Mouse (Mus musculus) kidney, postnatal 0 days (tissue): Measurements from ENCODE around the gene Hpcal1. TPM values are rescaled to one million over a fixed set of nuclear protein-coding genes. Genes with fewer than 3 reads are reported as not detected.

Experiments
- ATAC-seq: fragments of 200-750 bp; cut with Nextera tagmentation; replicated peaks from 2 replicates; pipeline ENCODE4 v1.8.0; 2017; ENCODE audit warnings: low read depth, moderate number of reproducible peaks, moderate TSS enrichment, moderate library complexity; ENCODE audit not compliant: low FRiP score
- DNase-seq: peaks from one replicate; pipeline ENCODE4 v3.0.0-alpha.2; 2016; ENCODE audit warnings: low spot score
- H3K27ac ChIP-seq: fragments of 300-500 bp; sonication (generic); 2 replicates; pipeline ENCODE4 v1.5.1; 2014; ENCODE audit warnings: mild to moderate bottlenecking
- H3K27me3 ChIP-seq: fragments of 300-500 bp; sonication (generic); 2 replicates; pipeline ENCODE4 v1.6.1; 2014; ENCODE audit warnings: low read length, mixed read lengths; ENCODE audit not compliant: insufficient read depth
- H3K36me3 ChIP-seq: fragments of 300-500 bp; sonication (generic); 2 replicates; pipeline ENCODE4 v1.6.1; 2014; ENCODE audit warnings: low read length, mixed read lengths; ENCODE audit not compliant: insufficient read depth
- H3K4me1 ChIP-seq: fragments of 300-500 bp; sonication (generic); replicated peaks from 2 replicates; pipeline ENCODE4 v1.6.1; 2014; ENCODE audit warnings: antibody characterized with exemption, low read length, mixed read lengths; ENCODE audit not compliant: insufficient read depth
- H3K4me2 ChIP-seq: fragments of 300-500 bp; sonication (generic); 2 replicates; pipeline ENCODE4 v1.6.1; 2014; ENCODE audit warnings: mild to moderate bottlenecking, low read length, moderate library complexity, mixed read lengths
- H3K4me3 ChIP-seq: fragments of 300-500 bp; sonication (generic); replicated peaks from 2 replicates; pipeline ENCODE4 v1.5.1; 2014; ENCODE audit warnings: low read depth, low read length
- H3K9ac ChIP-seq: fragments of 300-500 bp; sonication (generic); 2 replicates; pipeline ENCODE4 v1.6.1; 2014; ENCODE audit warnings: low read depth, low read length
- H3K9me3 ChIP-seq: fragments of 300-500 bp; sonication (generic); replicated peaks from 2 replicates; pipeline ENCODE4 v1.6.1; 2016; ENCODE audit warnings: low read length, inconsistent platforms, mixed read lengths
- CTCF ChIP-seq: IDR thresholded peaks from 2 replicates; pipeline ENCODE4 v1.5.1; 2016; ENCODE audit warnings: antibody characterized with exemption, low read depth, mild to moderate bottlenecking, moderate library complexity
- WGBS: fragments of 180-500 bp; shearing (Covaris S2); extraction: QIAGEN DNeasy Blood & Tissue Kit; methylation state at CpG from one replicate; pipeline ENCODE4 v1.1.7; 2014; 5-methylcytosine and 5-hydroxymethylcytosine counted together
- polyA plus RNA-seq: library from polyadenylated mRNA; unstranded; fragments of >200 nt; fragmentation: Nextera tagmentation; extraction: Ambion mirVana; gene quantifications from 2 replicates; pipeline ENCODE4 v1.2.1, GENCODE M21; 2015

Gene Hpcal1
- polyA plus RNA-seq, 1 experiment from 2014 or later, result 70.6 TPM

DNA sequence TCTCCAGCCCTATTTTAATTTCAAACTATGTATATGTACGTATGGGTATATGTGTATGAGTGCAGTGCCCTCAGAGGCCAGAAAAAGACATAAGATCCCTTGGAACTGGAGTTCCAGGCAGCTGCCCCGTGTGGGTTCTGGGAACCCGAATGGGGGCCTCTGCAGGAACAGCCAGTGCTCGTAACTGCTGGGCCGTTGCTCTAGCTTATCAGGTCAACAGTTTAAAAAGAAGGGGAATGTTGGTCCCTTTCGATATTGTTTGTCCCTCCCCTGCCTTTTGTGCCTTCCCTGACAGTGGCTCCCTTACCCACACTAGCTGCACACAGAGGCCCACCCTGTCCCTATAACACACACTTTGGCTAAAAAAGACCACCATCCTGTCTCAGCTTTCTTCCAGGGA lies 34.9 kb downstream of the Hpcal1 start:
- Histone ChIP-seq H3K4me3 (no peak overlapping the region), H3K27ac (no peak overlapping the region), H3K9me3 (no peaks in the 10 kb centered on the region), H3K4me1 (peaks cover 27% of the 10 kb centered on the region), H3K4me2 (no peak overlapping the region), H3K36me3 (no peaks in the 10 kb centered on the region), H3K9ac (no peak overlapping the region), H3K27me3 (no peaks in the 10 kb centered on the region)
- WGBS, result 52% methylated on average over 6 of the region's 6 CpGs
- no peak for ATAC-seq
- TF ChIP-seq CTCF, result no peak
- no peak for DNase-seq

DNA sequence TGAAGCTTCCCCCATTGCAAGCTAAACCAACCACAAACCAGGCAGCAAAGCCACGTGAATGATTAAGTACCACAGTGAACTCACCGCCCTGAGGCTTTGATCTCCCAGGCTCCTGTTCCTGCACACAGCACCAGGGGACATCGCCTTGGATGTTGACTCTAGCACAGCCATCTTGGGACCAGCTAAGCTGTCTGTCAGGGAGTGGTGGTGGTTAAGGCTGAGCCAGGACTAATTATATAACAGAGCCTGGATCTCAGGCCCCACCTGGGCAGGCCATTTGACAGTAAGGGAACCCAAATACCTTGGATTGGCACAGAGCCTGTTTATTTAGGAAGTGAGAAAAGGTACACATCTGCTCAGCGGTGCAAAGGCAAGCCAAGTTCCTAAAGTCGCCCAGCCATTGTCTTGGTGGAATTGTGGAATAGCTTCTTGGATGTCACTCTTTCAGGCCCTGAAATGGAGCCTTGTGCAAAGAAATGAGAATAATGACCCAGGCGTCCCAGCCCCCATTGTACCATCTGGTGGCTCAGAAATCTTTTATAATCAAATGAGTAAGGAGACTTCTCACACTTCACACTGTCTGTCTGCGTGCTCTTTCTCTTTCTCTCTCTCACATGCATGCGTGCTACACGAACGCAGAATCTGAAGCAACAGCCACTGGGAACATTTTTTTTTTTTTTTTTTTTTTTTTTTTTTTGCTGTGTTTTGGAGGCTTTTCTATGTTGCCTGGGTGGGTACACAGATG lies 36.1 kb downstream of the Hpcal1 start:
- DNase-seq (no peak), ATAC-seq (0 out of 2 replicates have a peak, but pooled peaks have one; percentile 22)
- Histone ChIP-seq H3K4me2 (no peak overlapping the region), H3K27me3 (no peaks in the 10 kb centered on the region), H3K27ac (no peak overlapping the region), H3K4me3 (no peak overlapping the region), H3K36me3 (no peaks in the 10 kb centered on the region), H3K4me1 (peaks cover 29% of the 10 kb centered on the region), H3K9ac (no peak overlapping the region), H3K9me3 (no peaks in the 10 kb centered on the region)
- TF ChIP-seq CTCF, result no peak
- 59% methylated on average over 10 of the region's 10 CpGs for WGBS

DNA sequence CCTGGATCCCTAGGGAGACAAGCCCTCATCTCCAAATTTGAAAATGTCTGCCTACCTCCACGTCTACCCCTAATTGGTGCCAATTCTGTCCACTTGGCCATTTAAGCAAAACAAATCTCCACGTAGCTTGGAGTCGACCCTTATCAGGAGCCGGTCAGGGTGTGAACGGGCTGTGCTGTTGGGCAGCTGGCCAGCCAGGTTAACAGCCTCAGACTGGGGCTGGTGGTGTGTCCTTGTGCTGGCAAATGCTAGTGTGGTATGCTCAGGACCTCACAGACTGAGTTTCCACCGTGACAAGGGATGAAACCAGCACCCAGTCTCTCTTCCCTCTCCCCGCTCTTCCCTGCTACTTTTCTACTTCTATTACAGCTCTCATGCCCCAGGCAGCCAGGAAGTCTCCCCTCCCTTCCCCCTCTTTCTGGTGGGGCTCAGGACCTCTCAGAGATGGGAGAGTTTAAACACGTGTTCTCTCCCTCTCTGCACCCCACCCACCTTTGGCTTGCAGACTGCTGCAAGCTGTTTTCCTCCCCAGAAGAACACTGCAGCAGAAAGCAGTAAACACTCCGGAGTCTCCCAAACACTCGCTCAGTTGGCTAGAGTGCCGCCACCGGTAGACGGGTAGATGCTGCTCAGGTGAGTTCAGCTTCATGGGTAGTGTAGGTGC lies 37.2 kb downstream of the Hpcal1 start:
- Histone ChIP-seq H3K27ac (peak overlapping the region; percentile 47), H3K27me3 (no peaks in the 10 kb centered on the region), H3K4me3 (no peak overlapping the region), H3K9ac (no peak overlapping the region), H3K9me3 (no peaks in the 10 kb centered on the region), H3K4me1 (peaks cover 38% of the 10 kb centered on the region), H3K36me3 (no peaks in the 10 kb centered on the region), H3K4me2 (0 out of 2 replicates have a peak overlapping the region, but pooled peaks have one; percentile 1)
- ATAC-seq (peak; percentile 38; the same call in 1 of the 2 replicates), DNase-seq (peak; percentile 68)
- 34% methylated on average over 13 of the region's 13 CpGs for WGBS
- no peak for TF ChIP-seq CTCF

DNA sequence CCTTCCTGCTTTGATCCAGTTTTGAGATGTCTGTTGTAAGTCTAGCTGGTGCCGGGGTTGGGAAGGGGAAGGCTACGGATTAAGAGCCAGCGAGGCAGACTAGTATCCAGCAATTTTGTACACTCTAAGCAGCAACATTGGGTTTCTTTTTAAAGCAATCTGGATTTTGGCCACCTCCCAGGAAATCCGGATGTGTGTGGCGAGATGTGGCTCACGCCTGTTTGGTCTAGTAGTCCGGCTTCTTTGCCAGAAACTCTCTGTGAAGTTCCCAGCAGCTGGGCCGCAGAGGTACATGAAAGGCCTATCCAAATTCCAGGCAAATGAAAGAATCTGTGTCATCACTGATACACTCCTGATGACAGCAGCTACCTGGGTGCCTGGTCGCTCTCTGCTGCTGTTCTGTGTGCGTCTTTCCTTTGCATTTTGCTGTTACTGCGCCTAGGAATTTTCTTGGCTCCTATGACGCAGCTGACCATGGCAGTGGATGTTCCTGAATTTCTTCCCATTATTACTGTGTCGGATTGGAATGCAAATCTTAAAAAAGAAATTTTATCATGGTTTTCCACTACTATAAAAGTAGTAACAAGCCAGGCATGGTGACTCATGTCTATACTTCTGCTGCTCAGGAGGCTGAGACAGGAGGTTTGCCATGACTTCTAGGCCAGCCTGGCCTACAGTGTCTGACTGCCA lies 38.7 kb downstream of the Hpcal1 start:
- ATAC-seq, result no peak
- H3K9me3 ChIP-seq, result no peaks in the 10 kb centered on the region
- no peak for DNase-seq
- H3K36me3 ChIP-seq, result no peaks in the 10 kb centered on the region
- H3K4me3 ChIP-seq, result no peak overlapping the region
- H3K4me2 ChIP-seq, result no peak overlapping the region
- 79% methylated on average over 13 of the region's 13 CpGs for WGBS
- peak overlapping the region; percentile 15; the same call in 1 of the 2 replicates for H3K27ac ChIP-seq
- no peak overlapping the region for H3K9ac ChIP-seq
- no peak for TF ChIP-seq CTCF
- H3K4me1 ChIP-seq, result peaks cover 44% of the 10 kb centered on the region
- H3K27me3 ChIP-seq, result no peaks in the 10 kb centered on the region

DNA sequence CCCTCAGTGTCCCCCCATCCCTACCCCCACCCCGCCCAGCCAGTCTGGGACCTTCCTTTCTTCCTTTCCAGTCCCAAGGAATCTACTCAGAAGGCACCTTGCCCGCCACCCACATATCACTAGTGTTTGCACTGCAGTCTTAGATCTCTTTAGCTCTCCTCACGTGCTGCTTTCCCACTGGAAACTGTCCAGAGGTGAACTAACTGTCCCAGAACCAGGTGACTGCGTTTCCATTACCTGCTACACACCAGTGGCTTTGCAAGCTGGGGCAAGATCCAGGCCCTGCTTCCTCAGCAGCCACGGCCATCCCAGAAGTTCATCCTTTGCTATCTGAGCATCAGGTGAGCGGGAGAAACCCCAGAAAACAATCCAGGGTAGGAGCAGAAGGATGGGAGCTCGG lies 41.4 kb downstream of the Hpcal1 start:
- no peak overlapping the region for H3K9ac ChIP-seq
- peaks cover 34% of the 10 kb centered on the region for H3K4me1 ChIP-seq
- no peak overlapping the region for H3K4me2 ChIP-seq
- H3K27ac ChIP-seq, result peak overlapping the region; percentile 60
- no peak for TF ChIP-seq CTCF
- 65% methylated on average over 7 of the region's 7 CpGs for WGBS
- no peaks in the 10 kb centered on the region for H3K9me3 ChIP-seq
- H3K27me3 ChIP-seq, result no peaks in the 10 kb centered on the region
- H3K4me3 ChIP-seq, result no peak overlapping the region
- no peak for DNase-seq
- ATAC-seq, result no peak
- H3K36me3 ChIP-seq, result no peaks in the 10 kb centered on the region

DNA sequence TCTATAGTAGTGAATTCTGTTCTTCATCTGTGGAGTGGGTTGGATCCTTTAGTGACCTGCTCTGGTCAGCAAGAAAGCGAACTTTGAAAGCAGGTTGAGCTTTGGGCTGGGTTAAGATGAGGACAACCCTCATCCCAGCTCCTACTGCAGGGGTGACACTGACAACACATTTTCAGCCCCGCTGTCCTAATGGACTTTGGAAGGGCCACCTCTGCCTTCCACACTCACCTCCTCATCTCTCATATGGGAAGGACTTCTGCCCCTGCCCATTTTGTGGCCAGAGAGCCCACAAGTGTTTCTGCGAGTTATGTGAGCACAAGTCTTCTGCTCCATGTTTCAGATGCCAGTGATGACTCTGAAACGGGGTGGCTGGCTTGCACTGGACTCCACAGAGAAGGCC lies 41.9 kb downstream of the Hpcal1 start:
- no peaks in the 10 kb centered on the region for H3K36me3 ChIP-seq
- DNase-seq (no peak), ATAC-seq (no peak)
- no peak for TF ChIP-seq CTCF
- H3K4me2 ChIP-seq, result no peak overlapping the region
- peak overlapping the region; percentile 60 for H3K27ac ChIP-seq
- H3K4me1 ChIP-seq, result peaks cover 30% of the 10 kb centered on the region
- no peak overlapping the region for H3K9ac ChIP-seq
- WGBS, result 76% methylated on average over 4 of the region's 4 CpGs
- no peaks in the 10 kb centered on the region for H3K9me3 ChIP-seq
- H3K4me3 ChIP-seq, result no peak overlapping the region
- H3K27me3 ChIP-seq, result no peaks in the 10 kb centered on the region
